Mouse (Mus musculus) cerebellum, adult 11-12 months (tissue): ENCODE data around the gene 4921517D22Rik.

ENCODE experiments used
- DNase-seq: peaks from one replicate; pipeline ENCODE4 v3.0.0; 2022

Gene 4921517D22Rik

DNA sequence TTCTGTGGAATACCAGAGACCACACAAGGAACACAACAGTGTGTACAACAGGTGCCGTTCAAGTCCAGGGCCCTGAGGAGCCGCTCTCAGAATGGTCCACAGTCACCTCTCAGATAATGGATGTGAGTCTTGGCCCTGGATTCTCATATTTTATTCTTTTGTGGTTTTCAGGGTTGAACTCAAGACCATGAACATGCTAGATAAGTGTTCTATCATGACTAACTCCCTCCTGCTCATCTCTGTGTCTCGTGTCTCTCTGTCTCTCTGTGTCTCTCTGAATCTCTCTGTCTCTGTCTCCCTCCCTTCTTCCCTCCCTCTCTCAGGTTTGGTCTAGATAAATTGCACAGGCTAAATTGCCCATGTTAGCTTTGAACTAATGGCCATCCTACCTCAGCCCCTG is 4.1 kb downstream of the 4921517D22Rik start:
- no peak for DNase-seq

GRCm38 (mm10) chr13:59689313-59689712 is 4.6 kb downstream of the 4921517D22Rik start:
- DNase-seq: no peak

- peak; percentile 34 for DNase-seq
These were observed 5.6 kb downstream of the 4921517D22Rik start for GRCm38 (mm10) chr13:59688338-59688770.

DNA sequence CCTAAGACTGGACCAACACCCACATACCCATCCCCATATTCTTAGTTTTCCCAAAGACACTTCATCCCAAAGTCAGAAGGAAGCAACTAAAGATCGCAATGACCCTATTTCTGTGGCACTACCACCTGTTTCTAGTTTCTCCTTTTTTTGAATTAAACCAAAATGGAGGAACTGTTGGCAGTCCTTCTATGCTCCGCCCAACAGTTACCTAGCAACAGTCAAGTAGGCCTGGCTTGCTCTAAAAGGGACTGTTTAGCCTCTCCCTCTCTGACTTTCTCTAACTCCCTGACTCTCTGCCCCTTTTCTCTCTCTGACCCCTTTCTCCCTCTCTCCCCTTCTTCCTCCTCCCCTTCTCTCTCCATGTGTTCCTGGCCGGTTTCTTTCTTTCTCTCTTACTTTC is 8.7 kb downstream of the 4921517D22Rik start:
- no peak for DNase-seq

GRCm38 (mm10) chr13:59682629-59683028 is 11.3 kb downstream of the 4921517D22Rik start:
- DNase-seq: no peak

DNA sequence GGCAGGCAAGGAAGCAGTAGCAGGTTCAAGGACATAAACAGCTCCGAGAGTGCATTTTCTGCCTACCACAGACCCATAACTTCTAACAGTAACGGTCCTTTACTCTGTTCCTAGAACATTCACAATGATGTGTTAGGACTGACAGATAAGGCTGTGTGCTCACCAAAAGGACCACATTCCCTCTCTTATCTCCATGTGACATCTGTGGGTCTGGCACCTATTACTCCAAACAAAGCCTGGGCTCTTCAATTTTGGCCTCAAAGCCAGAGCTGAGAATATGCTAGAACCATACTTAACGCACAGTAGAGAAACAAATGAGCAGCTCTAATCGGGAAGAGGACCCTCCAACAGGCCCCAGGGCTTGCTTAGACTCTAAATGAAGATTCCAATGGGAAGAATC is 14.0 kb downstream of the 4921517D22Rik start:
- no peak for DNase-seq

- no peak for DNase-seq
These were observed 14.6 kb downstream of the 4921517D22Rik start for GRCm38 (mm10) chr13:59679306-59679705.

GRCm38 (mm10) chr13:59676316-59677229 is 17.3 kb downstream of the 4921517D22Rik start:
- DNase-seq: no peak

- DNase-seq: peak; percentile 69
These were observed 18.5 kb downstream of the 4921517D22Rik start, which contains the start of gene Golm1 for GRCm38 (mm10) chr13:59675151-59676011. TSS of gene Golm1 (minus strand) at chr13:59675811.

- DNase-seq: no peak
These were observed 19.2 kb downstream of the 4921517D22Rik start for GRCm38 (mm10) chr13:59674761-59675150.

DNA sequence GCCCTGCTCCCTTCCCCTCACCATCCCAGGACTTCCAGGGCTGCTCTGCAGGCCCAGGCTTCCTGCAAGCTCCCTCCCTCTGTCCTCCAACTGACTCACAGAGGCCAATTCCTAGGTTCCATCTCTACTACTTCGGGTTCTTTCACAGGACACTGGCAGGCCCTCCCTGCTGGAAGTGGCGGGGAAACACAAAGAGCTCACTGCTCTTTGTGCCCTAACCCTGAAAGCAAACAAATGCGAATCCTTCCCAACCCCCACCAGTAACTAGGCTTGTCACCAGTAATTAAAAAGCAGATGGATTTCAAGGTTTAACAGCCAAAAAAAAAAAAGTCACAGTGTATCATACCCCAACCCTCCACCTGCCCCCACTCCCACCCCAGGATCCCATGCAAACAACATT is 19.7 kb downstream of the 4921517D22Rik start:
- no peak for DNase-seq

DNA sequence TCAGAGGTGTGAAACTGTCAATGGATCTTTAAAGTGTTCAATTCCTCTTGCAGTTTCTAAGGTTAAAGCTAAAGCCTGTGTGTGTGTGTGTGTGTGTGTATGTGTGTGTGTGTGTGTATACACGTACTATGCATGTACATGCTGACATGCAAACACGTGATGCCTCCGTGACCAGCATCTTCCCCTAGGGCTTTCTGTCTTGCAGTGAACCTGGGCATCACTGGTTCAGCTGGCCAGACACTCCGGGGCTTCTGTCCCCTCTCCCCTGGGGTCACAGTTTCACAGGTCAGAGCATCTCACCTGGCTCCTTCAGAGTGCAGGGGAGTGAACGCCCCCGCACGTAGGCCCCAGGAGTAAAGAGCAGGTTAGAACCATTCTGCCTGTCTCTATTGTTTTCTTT is 20.3 kb downstream of the 4921517D22Rik start:
- no peak for DNase-seq

DNA sequence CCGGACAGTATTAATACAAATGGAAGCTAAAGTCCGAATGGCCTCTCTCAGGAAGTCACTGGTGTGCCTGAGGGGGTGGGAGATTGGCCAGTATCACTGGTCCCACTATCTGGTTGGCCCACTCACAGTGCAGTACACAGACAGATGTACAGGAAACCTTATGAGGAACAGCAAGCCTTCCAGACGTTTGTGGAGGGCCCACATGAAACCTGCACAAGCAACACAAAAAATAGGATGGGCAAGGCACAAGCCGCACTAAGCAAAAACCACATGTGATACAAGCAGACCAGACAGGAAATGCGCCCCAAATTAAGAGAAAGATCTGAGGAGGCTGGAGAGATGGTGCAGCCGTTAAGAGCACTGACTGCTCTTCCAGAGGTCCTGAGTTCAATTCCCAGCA is 21.7 kb downstream of the 4921517D22Rik start:
- DNase-seq: no peak

DNA sequence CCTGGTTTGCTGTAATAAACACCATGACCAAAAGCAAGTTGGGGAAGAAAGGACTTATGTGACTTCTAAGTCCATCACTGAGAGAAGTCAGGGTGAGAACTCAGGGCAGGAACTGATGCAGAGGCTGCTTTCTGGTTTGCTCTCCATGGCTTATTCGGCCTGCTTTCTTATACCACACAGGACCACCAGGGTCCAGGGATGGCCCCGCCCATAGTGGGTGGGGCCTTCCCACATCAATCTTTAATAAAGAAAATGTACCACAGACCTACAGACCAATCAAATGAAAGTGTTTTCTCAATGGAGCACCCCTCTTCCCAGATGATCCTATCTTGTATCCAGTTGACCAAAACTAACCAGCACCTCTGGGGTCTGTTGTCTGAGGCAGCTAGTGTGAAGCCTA is 22.4 kb downstream of the 4921517D22Rik start:
- no peak for DNase-seq

DNA sequence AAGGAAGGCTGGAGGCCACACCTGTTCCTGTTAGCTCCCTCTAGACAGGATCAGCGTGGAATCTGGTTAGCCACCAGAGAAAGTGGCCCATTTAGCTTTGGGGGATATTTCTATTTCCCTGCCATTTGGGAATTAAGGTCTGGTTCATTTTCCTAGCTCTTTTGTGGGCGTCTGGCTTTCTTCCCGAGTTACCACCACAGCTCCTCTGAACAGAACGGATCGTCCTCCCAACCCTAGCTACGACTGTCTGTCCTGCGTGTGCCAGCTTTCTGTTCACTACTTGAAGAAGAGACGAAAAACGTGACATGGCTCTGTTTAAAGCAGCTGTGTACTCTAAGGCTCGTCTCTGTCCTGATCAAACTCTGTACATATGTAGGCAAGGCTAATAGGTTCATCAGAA is 24.0 kb downstream of the 4921517D22Rik start:
- DNase-seq: no peak

- no peak for DNase-seq
These were observed 25.3 kb downstream of the 4921517D22Rik start for GRCm38 (mm10) chr13:59668501-59669093.

DNA sequence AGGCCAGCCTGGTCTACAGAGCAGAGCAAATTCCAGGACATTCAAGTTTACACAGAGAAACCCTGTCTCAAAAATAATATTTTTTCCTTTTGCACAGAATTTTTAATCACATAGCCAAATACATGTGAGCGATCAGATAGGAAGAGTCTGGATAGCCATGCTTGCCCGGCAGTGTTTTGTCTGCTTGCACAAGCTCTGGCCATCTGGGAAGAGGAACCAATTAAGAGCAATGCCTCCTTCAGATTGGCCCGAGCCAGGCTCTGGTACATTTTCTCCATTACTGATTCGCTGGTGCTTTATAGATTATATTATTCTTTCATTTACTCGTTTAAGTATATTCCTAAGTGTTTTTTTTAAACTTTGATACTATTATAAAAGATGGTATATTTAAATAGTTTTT is 26.1 kb downstream of the 4921517D22Rik start:
- DNase-seq: no peak

GRCm38 (mm10) chr13:59663939-59664712 is 29.8 kb downstream of the 4921517D22Rik start:
- DNase-seq: no peak

DNA sequence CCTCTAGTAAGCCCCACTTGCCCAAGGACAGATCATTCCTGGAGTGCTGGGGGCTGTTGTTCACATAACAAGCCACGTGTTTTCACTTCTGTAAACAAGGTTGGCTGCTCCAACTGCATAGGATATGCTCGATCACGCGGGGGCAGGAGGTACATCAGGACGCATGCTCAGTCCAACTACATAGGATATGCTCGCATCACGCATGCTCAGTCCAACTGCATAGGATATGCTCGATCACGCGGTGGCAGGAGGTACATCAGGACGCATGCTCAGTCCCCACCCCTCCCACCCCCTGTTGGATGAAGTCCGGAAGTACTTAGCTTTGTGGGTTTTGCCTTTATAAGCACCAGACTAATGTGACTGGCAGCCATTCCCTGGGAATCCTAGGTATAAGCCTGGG is 31.9 kb downstream of the 4921517D22Rik start:
- no peak for DNase-seq

DNA sequence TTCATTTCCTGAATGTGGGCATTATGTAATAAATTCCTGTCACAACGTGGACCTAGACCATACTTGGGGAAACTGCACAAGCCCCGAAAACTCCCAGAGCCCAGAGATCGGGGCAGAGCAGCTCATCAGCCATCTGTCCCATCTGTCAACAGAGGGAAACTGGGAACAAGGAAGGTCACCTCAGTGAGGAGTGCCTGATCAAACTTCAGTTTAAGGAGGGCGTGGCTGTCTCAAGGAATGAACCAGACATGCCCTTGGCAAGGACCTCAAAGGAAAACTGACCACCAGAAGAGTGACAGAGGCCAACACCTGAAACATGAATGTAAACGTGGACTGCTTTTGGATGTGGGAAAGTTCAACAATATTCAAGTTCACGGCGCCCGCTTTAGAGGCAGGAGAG is 32.5 kb downstream of the 4921517D22Rik start:
- peak; percentile 5 for DNase-seq

DNA sequence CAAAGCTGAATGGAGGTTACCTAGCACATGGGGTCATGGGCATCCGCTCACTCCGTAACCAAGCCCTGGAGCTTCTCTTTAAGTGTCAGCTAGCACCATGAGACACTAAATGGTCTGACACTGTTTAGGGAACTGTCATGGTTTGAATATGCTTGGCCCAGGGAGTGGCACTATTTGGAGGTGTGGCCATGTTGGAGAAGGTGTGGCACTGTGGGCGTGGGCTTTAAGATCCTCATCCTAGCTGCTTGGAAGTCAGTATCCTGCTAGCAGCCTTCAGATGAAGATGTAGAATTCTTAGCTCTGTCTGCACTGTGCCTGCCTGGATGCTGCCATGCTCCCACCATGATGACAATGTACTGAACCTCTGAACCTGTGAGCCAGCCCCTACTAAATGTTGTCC is 33.5 kb downstream of the 4921517D22Rik start:
- DNase-seq: no peak

GRCm38 (mm10) chr13:59657781-59658180 is 36.1 kb downstream of the 4921517D22Rik start:
- DNase-seq: no peak
